Comparison of ENCODE assay signal across 15 mouse cellular contexts in genomic region chr5:24993190-24993589, GRCm38 (mm10).
"Had no signal": no experiment of that assay in that cellular context is flagged by ENCODE, and none has a peak within 500 bp of the region (broad histone marks: within the 10 kb centered on the region; RNA-seq: fewer than 3 reads in every experiment).

No protein-coding gene starts in this region.

- H3K9me3 ChIP-seq: limb, embryonic 13.5 days; midbrain, embryonic 10.5 days; neural tube, embryonic 15.5 days had no signal

- H3K9ac ChIP-seq: limb, embryonic 13.5 days; lung, embryonic 14.5 days; neural tube, embryonic 15.5 days had no signal

- H3K27me3 ChIP-seq: limb, embryonic 13.5 days; neural tube, embryonic 15.5 days had no signal

- H3K36me3 ChIP-seq: limb, embryonic 13.5 days; midbrain, embryonic 10.5 days; neural tube, embryonic 15.5 days had no signal

- H3K4me3 ChIP-seq: limb, embryonic 13.5 days; midbrain, embryonic 10.5 days; myocyte; neural tube, embryonic 15.5 days had no signal

- H3K27ac ChIP-seq: kidney, postnatal 0 days; limb, embryonic 13.5 days; macrophage; midbrain, embryonic 10.5 days; neural tube, embryonic 15.5 days; stomach, postnatal 0 days had no signal

- DNase-seq: kidney, postnatal 36 days; left cerebral cortex, postnatal 4 days; lung, embryonic 14.5 days; lung, postnatal 14 days; midbrain, embryonic 14.5 days; right cerebral cortex, adult 18-20 months; thymus, postnatal 4 days had no signal

- H3K4me2 ChIP-seq: limb, embryonic 13.5 days; liver, embryonic 11.5 days; lung, embryonic 14.5 days; neural tube, embryonic 15.5 days had no signal
